Mouse (Mus musculus) layer of hippocampus, adult 11-12 months (tissue): ENCODE data around the gene Pdss2.

Experiments used
- DNase-seq: peaks from one replicate; pipeline ENCODE4 v3.0.0; 2022; ENCODE audit warnings: low spot score

Gene Pdss2

DNA sequence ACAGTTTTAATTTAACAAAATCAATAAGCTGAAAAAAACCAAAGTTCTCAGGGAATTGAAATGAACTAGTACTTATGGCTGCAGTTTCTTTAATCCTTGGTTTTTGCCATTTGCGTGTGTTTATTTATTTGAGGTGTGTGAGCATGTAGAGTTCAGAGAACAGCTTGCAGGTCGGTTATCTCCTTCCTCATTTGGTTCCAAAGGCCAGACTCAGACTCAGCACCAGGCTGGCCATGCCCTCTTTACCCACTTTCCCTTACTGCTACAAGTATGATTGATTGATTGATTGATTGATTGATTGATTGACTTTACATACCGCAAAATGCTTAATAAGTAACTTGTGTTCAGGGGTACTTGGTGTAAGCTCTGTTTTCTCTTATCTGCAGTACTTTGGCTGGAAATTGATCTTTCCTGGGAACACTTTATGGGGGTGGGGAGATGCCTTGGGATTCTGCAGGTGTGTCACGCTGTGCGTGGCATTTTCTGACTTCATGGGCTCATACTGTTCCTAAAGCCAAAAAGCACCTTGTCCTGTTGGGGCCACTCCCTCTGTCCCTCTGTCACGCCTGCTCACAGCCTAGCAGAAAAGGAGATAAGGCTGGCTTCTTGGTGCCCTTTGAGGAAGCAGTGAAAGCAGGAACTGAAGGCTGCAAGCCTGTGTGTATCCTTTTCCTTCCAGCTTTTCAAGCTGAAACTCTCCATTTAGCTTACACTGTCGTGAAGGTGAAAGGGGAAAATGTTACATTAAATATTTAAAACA lies 91.6 kb downstream of the Pdss2 start:
- no peak for DNase-seq

- DNase-seq: no peak
Measured at GRCm38 (mm10) chr10:43315228-43315627, 93.9 kb downstream of the Pdss2 start.

- no peak for DNase-seq
Measured at GRCm38 (mm10) chr10:43317327-43317951, 96.2 kb downstream of the Pdss2 start.

DNA sequence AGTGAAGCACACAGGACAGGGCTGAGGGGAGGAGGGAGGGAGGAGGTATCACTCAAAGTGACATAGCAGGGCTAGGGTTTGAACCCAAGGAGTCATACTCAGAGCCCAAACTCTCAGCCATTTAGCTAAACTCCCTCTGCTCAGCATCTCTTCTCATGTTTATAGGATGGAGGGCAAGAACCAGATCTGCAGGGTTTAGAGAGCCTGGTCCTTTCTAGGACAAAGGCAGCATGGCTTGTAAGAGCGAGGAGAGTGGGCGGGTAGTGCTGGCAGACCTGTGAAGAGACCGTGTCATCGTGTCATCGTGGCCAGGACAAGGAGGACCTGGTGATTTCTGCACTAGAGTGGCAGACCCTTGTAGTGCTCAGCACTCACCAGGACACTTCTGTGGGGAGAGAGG lies 99.7 kb downstream of the Pdss2 start:
- no peak for DNase-seq

GRCm38 (mm10) chr10:43322446-43323178 lies 101.3 kb downstream of the Pdss2 start:
- DNase-seq: no peak

- DNase-seq: no peak
Measured at GRCm38 (mm10) chr10:43323386-43323785, 102.1 kb downstream of the Pdss2 start.

DNA sequence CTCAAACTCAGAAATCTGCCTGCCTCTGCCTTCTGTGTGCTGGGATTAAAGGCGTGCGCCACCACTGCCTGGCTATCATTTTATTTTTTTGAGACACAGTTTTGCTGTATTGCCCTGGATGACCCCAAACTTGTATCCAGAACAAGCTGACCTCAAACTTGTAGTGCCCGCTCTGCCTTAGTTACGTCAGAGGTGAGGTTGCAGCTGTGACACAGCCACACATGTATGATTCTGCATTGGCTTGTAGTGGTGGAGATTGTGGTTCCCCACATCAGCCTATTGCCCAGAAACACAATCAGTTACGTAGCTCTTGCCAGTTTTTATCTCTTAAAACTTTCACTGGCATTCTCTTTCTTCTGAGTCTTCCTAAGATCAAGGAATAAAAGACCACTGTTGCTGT lies 108.5 kb downstream of the Pdss2 start:
- DNase-seq: no peak

- DNase-seq: no peak
Measured at GRCm38 (mm10) chr10:43330691-43331090, 109.4 kb downstream of the Pdss2 start.

DNA sequence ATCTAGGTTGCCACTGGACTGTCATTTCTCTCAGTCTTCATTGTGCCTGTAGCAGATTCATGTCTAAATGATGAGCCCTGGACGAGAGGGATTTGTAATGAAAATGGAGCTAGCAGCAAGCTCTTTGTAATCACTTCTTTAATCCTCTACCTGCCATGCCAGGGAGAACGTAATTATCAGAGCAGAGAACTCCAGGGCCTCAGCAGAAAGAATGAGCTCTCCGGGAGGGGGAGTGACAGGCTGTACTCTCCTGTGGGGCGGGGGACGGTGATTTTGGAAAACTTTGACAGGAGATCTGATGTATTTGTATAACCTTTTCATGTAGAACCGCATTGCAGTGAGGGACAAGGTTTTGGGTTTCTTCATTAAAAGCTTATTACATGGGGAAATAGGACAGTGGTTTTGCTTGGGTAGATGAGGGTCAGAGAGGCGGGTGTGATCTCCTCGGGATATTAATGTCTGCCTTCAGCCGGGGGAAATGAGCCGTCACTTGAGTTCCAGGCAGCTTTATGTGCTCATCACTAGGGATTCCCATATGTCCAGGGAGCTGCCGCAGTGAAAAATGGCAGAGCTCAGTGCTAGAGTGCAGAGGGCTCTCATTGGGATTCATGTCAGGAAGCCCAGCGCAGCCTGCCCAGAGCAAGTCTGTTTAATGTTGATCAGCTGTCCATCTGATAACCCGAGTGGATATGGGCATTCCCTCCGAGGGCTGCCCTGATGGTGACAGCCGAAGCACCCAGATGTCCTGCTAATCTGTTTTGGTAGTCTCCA lies 110.8 kb downstream of the Pdss2 start:
- DNase-seq: no peak

DNA sequence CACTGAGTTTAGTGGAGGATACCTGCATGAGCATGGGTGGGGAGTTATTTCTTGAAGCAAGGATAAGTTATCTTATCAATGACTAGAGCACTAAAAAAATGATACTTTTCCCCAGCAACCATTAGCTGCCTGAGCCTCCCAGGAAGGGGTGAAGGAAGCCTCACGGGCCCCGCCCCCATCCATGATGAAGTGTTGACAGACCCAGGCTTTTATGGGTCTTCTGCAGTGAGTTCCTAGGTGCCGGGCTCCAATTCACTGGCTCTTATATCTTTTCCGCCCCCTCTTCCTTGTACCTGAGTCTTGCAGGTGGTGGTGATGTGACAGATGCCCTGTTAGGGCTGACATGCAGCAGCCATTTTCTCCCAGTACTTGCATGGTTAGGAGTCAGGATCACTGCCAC lies 114.6 kb downstream of the Pdss2 start:
- DNase-seq: no peak

DNA sequence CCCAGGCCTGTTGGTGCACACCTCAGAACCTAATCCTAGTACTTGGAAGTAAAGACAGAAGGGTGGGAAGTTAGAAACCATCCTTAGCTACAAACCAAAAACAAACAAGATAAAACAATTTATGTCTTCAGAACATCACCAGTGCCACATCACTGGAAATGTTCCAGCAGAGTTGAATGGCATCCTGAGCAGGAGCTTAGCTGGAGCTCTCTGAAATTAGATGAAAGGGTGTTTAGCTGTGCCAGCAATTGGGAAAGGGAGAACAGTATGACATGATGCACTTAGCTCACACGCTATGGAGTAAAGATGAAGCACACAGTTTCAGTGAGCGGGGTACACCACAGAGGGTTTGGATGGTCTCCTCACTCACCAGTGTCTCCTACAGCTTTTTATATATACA lies 115.8 kb downstream of the Pdss2 start:
- DNase-seq: no peak

- no peak for DNase-seq
Measured at GRCm38 (mm10) chr10:43339811-43340210, 118.5 kb downstream of the Pdss2 start.

DNA sequence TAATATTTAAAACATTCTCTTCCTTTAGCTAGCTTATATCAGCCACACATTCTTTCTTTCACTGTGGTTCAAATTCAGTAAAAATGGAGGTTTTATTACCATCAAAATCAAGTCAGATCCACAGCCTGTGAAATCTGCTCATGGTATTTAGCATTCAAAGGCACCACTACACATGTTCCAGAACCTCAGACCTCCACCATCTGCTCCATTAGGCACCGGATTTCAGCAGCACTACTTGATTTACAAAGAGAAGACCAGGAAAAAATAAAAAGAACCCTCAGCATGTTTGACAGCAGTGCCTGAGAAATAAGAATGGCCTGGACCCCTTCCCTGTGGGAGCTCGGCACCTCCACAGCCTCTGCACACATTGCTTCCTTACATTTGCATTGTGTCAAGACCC lies 128.4 kb downstream of the Pdss2 start:
- peak; percentile 32 for DNase-seq

DNA sequence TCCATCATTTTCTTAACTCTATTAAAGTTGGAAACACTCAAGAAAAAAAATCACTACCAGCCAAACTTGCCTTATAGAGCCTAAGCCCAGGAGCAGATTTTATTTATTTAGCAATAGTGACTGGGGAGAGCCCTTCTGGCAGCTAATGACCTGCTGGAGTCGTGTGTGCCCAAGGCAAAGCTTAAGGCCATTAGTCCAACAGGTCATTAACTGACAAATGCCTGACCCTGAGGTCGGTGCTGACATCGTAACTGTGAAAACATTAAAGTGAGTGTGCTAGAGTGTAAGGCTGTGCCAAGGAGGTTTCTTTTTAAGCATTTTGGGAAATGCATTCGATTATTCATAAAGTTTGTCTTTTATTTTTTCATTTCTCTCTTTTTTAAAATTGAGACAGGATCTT lies 136.6 kb downstream of the Pdss2 start:
- DNase-seq: no peak

DNA sequence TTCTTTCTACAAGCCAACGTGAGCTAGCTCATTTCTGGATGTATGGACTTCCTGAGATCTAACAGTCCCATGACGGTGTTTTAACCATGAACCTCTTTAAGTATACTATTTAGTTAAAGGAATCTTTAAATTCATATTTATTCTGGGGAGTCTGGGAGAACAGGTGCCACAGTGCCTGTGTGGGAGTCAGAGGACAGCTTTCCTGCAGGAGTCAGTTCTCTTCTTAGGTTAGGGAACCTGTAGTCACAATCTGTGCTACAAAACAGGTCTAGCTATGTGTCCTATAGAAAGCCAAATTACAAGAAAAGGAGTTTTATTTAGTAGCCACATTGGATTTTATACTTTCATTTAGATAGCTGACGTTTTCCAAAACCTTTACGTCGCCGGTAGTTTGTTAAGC lies 141.7 kb downstream of the Pdss2 start:
- DNase-seq: peak; percentile 23

DNA sequence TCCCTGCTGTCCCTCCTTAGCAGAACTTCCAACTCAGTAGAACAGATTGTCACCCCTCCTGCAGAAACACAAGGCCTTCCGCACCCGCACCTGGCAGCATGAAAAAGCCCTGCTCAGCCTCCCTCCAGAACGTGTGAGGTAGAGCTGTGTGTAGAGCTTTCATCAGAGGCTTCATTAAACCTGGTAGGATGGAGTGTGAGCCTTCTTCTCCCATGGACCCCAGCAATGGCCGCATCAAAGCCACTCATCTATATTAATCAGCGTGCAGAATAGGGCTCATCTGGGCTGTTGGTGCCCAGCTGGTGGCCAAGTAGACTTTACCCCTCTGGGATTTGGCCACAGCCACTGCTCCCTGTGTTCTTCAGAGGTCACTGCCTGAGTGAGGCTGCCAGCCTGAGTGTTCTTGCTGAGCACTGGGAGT lies 142.2 kb downstream of the Pdss2 start:
- DNase-seq: peak; percentile 42

- no peak for DNase-seq
Measured at GRCm38 (mm10) chr10:43365909-43366308, 144.6 kb downstream of the Pdss2 start.

- no peak for DNase-seq
Measured at GRCm38 (mm10) chr10:43368611-43369010, 147.3 kb downstream of the Pdss2 start.

- no peak for DNase-seq
Measured at GRCm38 (mm10) chr10:43372315-43372714, 151.0 kb downstream of the Pdss2 start.

DNA sequence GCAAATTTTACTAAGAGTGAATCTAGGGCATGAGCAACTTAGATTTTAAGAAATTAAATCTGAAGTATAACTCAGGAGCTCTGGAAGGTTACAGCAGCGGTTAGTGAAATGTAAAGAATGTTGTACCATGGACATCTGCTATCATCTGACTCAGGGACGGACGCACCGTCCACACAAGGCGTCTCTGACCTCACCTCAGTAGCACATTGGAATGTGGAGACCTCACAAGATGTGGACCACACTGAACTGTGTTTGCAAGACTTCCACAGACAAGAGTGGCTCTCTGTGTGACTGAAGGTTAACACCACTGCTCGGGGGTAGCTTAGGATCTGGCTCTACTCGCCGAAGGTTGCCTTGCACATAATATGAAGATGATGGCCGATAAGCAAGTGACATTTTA lies 151.7 kb downstream of the Pdss2 start:
- DNase-seq: no peak

DNA sequence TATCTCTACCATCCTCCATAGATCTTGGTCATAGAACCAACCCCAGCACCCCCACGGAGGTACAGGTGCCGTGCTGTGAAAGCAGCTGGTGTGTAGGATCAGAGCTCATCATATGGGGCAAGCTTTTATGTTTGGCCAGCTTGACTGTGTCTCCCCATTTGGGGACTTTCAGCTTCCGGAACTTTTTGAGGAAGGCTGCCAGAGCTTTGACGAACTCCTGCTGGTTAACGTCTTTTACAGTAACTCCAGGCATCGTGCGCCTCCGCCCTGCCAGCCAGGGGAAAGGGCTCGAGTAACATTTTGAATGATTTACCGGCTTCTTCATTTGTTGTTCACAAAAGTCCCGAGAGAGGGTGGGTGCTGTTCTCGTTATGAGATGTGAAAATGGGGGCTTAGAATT lies 152.4 kb downstream of the Pdss2 start:
- DNase-seq: no peak

GRCm38 (mm10) chr10:43375286-43375685 lies 154.0 kb downstream of the Pdss2 start:
- DNase-seq: no peak
